Mouse (Mus musculus): Measurements from ENCODE around the gene Med21. TPM values are rescaled to one million over a fixed set of nuclear protein-coding genes. Genes with fewer than 3 reads are reported as not detected.
A peak's percentile ranks its signal among the peaks of the same experiment; 100 is the strongest.

Med21 gene
- polyA plus RNA-seq (2016; fragmentation: Nextera tagmentation; extraction: Ambion mirVana): 130 and 136 TPM in 2 replicates

DNA sequence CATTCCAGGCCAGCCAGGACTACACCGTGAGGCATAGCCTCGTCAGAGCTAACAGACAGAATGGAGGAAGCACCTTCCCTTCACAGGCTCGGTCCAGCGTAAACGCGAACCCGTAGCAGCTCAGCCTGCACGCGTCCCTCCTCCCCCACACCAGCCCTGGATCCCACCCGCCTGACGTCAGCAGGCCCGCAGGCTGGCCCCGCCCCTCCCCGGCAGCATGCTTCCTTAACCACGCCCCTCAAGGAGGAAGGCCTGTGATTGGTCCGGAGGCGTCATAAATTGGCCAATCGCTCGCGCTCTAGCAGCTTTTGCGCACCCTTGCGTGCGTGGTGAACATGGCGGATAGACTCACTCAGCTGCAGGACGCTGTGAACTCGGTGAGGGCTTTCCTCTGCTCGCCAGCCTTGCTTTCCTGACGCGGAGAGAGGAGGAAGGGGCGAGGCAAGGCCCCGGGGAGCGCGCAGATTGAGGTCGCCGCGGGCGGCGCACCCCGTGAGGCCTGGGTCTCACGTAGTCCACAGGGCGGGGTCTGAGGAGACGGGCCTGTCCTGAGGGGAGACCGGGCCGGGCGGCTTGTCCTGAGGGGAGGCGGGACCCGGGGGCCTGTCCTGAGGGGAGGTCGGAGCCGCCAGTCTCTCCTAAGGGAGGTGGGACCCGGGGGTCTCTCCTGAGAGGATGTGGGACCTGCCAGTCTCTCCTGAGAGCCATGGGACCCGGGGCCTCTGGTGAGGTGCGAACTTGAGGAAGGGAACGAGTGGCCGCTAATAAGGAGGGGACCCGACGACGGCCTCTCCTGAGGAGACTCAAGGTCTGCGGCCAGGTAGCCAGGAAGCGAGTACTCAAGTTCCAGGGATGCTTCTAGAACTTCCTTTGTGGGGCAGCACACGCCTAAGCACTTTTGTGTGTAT lies at the start of gene Med21, which contains the start of gene Tm7sf3:
Gene Med21, plus strand, starts transcription at position 272 of the 908 bp plus-strand sequence.
Gene Tm7sf3, minus strand, starts transcription at position 549 of the 908 bp plus-strand sequence.
- Histone ChIP-seq H3K4me1 (replicated peaks) (peaks cover 10% of the 10 kb centered on the region), H3K36me3 (no peaks in the 10 kb centered on the region), H3K9ac (peak within 1 kb of the TSS; percentile 90), H3K27ac (ENCODE audit: poor library complexity, severe bottlenecking) (peak within 1 kb of the TSS; percentile 91), H3K27me3 (replicated peaks) (no peaks in the 10 kb centered on the region), H3K4me2 (peak within 1 kb of the TSS; percentile 80), H3K9me3 (replicated peaks) (no peaks in the 10 kb centered on the region), H3K4me3 (peak within 1 kb of the TSS; percentile 78)
- under 1% methylated on average over 60 of the region's 60 CpGs for WGBS
- ATAC-seq (ENCODE audit: insufficient number of reproducible peaks, low FRiP score): peak; percentile 97

DNA sequence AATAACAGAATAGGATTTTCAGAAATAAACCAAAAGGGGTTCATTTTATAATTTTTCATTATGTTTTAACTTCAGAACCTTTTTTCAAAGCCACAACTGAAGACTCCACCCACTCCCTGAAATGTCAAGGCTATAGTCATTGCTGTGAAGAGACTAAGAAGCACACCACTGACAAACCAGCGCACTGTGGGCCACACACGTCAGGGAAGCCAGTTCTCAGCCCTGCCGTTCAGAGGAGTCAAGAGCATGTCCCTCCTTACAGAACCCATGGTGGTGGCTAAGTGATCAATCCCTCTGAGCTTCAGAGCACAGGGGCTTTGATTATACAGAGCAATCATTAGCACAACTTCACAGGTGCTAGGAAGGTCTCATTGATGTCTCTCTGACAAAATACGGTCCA lies 39.7 kb upstream of the Med21 start:
- H3K27me3 ChIP-seq (replicated peaks): no peaks in the 10 kb centered on the region
- H3K9ac ChIP-seq: no peak overlapping the region

DNA sequence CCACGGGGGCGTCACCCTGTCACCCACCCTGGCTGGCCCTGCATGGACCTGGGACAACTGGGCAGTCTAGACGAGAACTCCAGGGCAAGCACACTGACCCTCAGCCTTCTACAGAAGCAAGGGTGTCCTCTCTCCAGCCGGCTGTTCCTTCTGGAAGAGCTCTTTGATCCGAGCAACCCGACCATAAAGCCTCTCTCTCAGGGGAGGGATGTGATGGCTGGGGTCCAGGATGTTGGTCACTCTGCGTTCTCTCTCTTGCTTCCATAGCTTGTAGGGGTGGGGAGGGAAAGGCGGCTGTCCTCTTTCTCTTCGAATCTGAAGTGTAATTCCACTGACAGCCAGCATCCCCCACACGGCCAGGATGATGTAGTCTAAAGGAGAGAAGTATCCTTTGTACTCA lies 38.7 kb upstream of the Med21 start:
- no peak overlapping the region for H3K4me3 ChIP-seq
- no peak overlapping the region for H3K4me2 ChIP-seq
- no peak overlapping the region for H3K27ac ChIP-seq (ENCODE audit: poor library complexity, severe bottlenecking)
- ATAC-seq (ENCODE audit: insufficient number of reproducible peaks, low FRiP score): no peak
- no peaks in the 10 kb centered on the region for H3K4me1 ChIP-seq (replicated peaks)
- no peak overlapping the region for H3K9ac ChIP-seq
- 87% methylated on average over 10 of the region's 10 CpGs for WGBS
- H3K27me3 ChIP-seq (replicated peaks): no peaks in the 10 kb centered on the region
- peaks cover 86% of the 10 kb centered on the region for H3K36me3 ChIP-seq
- no peaks in the 10 kb centered on the region for H3K9me3 ChIP-seq (replicated peaks)

More for the DNA sequence above, 39.7 kb upstream of the Med21 start:
- Histone ChIP-seq H3K4me2 (no peak overlapping the region), H3K9me3 (replicated peaks) (no peaks in the 10 kb centered on the region), H3K36me3 (peaks cover 79% of the 10 kb centered on the region), H3K4me1 (replicated peaks) (no peaks in the 10 kb centered on the region), H3K27ac (ENCODE audit: poor library complexity, severe bottlenecking) (no peak overlapping the region), H3K4me3 (no peak overlapping the region)
- 80% methylated on average over 4 of the region's 4 CpGs for WGBS
- no peak for ATAC-seq (ENCODE audit: insufficient number of reproducible peaks, low FRiP score)

DNA sequence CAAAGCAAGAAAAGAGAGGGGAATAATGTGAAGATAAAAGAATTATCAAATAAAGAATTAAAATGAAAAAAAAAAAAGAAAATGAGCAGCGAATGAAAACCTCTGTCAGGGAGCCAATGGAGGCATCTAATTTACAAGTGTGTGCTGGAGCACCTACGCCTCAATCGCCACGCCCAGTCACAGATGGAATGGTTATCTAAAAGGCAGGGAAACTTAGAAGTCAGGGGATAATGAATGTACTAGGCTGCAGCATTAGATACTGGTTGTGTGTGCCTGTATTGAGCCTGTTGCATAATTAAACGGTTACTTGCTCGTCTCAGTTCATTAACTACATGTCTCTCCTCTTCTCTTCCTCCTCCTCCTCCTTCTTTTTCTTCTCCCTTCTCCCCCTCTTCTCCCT lies 31.0 kb upstream of the Med21 start:
- 89% methylated on average over 6 of the region's 6 CpGs for WGBS
- no peak overlapping the region for H3K9ac ChIP-seq
- H3K4me3 ChIP-seq: no peak overlapping the region
- ATAC-seq (ENCODE audit: insufficient number of reproducible peaks, low FRiP score): no peak; the same call in 1 of the 2 replicates
- H3K27ac ChIP-seq (ENCODE audit: poor library complexity, severe bottlenecking): no peak overlapping the region
- H3K36me3 ChIP-seq: peaks cover 91% of the 10 kb centered on the region
- H3K4me2 ChIP-seq: no peak overlapping the region
- no peaks in the 10 kb centered on the region for H3K4me1 ChIP-seq (replicated peaks)
- no peaks in the 10 kb centered on the region for H3K27me3 ChIP-seq (replicated peaks)
- no peaks in the 10 kb centered on the region for H3K9me3 ChIP-seq (replicated peaks)

DNA sequence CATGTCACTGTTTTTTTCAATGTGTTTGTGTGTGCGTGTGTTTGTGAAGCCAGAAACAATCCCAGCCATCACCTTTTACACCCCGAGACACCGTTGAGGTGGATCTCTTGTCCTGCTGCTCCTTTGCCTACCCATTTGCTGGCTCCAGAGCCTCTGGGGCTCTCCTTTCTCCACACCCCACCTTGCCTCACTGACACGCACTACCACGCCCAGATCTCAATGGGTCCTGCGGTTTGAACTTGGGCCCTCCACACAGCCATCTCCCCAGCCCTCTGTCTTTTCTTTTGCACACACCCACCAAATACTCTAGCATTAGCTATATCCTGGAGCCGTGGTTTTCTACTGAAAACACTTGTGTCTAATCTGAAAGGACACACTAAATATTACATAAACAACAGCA lies 30.4 kb upstream of the Med21 start:
- Histone ChIP-seq H3K36me3 (peaks cover 91% of the 10 kb centered on the region), H3K4me1 (replicated peaks) (no peaks in the 10 kb centered on the region), H3K9ac (no peak overlapping the region), H3K27ac (ENCODE audit: poor library complexity, severe bottlenecking) (no peak overlapping the region), H3K27me3 (replicated peaks) (no peaks in the 10 kb centered on the region), H3K4me3 (no peak overlapping the region), H3K9me3 (replicated peaks) (no peaks in the 10 kb centered on the region), H3K4me2 (no peak overlapping the region)
- ATAC-seq (ENCODE audit: insufficient number of reproducible peaks, low FRiP score): no peak
- WGBS: 86% methylated on average over 7 of the region's 7 CpGs

DNA sequence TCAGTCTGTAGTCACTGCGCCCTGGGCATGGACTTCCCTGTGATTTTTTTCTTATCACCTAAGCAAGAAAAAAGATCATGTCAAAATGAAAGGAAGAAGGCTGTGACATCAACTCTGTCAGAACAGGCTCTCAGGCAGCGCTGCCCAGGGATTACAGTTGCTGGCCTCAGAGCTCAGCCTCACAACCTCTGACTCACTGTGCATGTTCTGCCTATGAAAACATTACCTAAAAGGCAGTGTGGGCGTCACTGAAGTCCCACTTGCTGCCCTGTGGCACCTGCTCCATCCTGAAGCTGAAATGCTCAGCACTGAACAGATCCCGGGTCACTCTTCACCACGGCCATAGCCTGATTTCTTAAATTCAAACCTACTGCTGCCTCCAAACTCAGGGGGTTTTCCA lies 29.6 kb upstream of the Med21 start:
- H3K4me1 ChIP-seq (replicated peaks): no peaks in the 10 kb centered on the region
- no peaks in the 10 kb centered on the region for H3K9me3 ChIP-seq (replicated peaks)
- H3K4me2 ChIP-seq: no peak overlapping the region
- H3K9ac ChIP-seq: no peak overlapping the region
- peaks cover 91% of the 10 kb centered on the region for H3K36me3 ChIP-seq
- no peaks in the 10 kb centered on the region for H3K27me3 ChIP-seq (replicated peaks)
- 86% methylated on average over 5 of the region's 5 CpGs for WGBS
- ATAC-seq (ENCODE audit: insufficient number of reproducible peaks, low FRiP score): no peak
- no peak overlapping the region for H3K27ac ChIP-seq (ENCODE audit: poor library complexity, severe bottlenecking)
- no peak overlapping the region for H3K4me3 ChIP-seq

DNA sequence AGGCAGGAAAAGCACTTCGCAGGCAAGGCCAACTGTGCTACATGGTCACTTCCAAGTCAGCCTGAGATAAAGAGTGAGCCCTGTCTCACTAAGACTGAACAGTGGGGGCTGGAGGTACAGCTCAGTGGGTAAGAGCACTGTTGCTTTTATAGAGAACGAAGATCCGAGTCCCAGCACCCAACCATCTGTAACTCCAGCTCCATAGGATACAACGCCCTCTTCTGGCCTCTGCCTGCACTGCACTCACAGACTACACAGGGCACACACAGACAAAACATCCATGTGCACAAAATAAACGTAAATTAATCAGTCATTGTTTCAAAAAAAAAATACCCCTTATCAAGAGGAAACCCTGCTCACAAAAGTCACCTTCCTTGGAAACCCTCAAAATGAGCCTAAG lies 28.4 kb upstream of the Med21 start:
- H3K4me1 ChIP-seq (replicated peaks): no peaks in the 10 kb centered on the region
- WGBS: 85% methylated on average over 5 of the region's 5 CpGs
- H3K27ac ChIP-seq (ENCODE audit: poor library complexity, severe bottlenecking): no peak overlapping the region
- peaks cover 93% of the 10 kb centered on the region for H3K36me3 ChIP-seq
- no peak overlapping the region for H3K4me2 ChIP-seq
- ATAC-seq (ENCODE audit: insufficient number of reproducible peaks, low FRiP score): no peak
- H3K9me3 ChIP-seq (replicated peaks): 0 out of 2 replicates have a peak, but pooled peaks cover 5% of the 10 kb centered on the region
- no peak overlapping the region for H3K9ac ChIP-seq
- H3K4me3 ChIP-seq: no peak overlapping the region
- no peaks in the 10 kb centered on the region for H3K27me3 ChIP-seq (replicated peaks)

DNA sequence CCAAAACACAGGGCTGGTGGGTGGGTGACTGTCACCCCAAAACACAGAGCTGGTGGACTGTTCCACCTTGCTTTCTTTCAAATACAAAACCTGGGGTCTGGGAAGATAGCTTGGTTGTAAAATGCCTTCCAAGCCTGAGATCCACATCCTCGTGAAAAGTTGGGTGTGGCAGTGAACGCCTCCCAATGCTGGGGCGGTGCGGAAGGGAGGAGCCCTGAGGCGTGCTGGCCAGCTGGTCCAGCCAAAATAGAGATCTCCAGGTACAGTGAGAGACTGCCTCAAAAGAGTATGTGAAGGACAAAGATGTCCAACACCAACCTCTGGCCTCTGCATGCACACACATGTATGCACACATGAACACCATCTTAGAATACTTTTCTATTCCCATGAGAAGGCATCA lies 27.8 kb upstream of the Med21 start:
- Histone ChIP-seq H3K4me2 (no peak overlapping the region), H3K4me3 (no peak overlapping the region), H3K9me3 (replicated peaks) (0 out of 2 replicates have a peak, but pooled peaks cover 7% of the 10 kb centered on the region), H3K27ac (ENCODE audit: poor library complexity, severe bottlenecking) (no peak overlapping the region), H3K27me3 (replicated peaks) (no peaks in the 10 kb centered on the region), H3K36me3 (peaks cover 91% of the 10 kb centered on the region), H3K9ac (no peak overlapping the region), H3K4me1 (replicated peaks) (no peaks in the 10 kb centered on the region)
- WGBS: 90% methylated on average over 5 of the region's 5 CpGs
- ATAC-seq (ENCODE audit: insufficient number of reproducible peaks, low FRiP score): no peak

DNA sequence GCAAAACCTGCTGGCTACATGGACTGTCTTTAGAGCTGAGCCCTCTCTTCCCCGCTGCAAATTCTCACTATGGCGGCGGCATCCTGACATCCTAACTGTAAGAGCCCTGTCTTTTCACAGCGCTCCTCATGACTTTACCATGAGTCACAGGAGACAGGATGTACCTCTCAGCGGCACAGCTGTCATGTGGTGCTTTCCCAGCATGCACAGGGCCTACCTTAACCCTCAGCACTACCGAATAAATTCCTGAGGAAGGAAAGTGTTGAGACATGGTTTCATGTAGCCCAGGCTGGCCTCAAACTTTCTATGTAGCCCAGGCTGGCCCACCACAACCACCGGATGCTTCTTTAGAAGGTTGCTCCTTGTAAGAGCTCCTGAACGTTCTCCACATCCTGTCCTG lies 26.5 kb upstream of the Med21 start:
- Histone ChIP-seq H3K27me3 (replicated peaks) (no peaks in the 10 kb centered on the region), H3K4me2 (no peak overlapping the region), H3K4me3 (no peak overlapping the region), H3K36me3 (peaks cover 91% of the 10 kb centered on the region), H3K9ac (no peak overlapping the region), H3K9me3 (replicated peaks) (0 out of 2 replicates have a peak, but pooled peaks cover 7% of the 10 kb centered on the region), H3K4me1 (replicated peaks) (no peaks in the 10 kb centered on the region), H3K27ac (ENCODE audit: poor library complexity, severe bottlenecking) (no peak overlapping the region)
- no peak for ATAC-seq (ENCODE audit: insufficient number of reproducible peaks, low FRiP score)
- 91% methylated on average over 8 of the region's 8 CpGs for WGBS

DNA sequence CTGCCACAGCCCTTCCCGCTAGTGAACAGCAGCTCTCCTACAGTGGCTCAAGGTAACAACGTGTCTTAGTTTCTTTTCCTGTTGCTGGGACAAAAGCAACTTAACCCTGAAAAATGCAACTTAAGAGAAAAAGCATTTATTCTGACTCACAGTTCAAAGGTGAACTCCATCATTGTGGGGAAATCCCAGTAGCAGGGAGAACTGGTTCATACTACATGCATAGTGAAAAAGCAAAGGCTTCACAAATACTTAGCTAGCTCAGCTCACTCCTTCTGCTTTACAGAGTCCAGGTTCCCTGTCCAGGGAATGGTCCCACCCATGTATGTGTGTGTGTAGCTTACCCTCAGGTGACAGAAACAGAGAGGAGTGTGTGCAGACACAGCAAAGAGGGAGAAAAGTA lies 25.7 kb upstream of the Med21 start:
- no peak for ATAC-seq (ENCODE audit: insufficient number of reproducible peaks, low FRiP score)
- no peak overlapping the region for H3K4me2 ChIP-seq

DNA sequence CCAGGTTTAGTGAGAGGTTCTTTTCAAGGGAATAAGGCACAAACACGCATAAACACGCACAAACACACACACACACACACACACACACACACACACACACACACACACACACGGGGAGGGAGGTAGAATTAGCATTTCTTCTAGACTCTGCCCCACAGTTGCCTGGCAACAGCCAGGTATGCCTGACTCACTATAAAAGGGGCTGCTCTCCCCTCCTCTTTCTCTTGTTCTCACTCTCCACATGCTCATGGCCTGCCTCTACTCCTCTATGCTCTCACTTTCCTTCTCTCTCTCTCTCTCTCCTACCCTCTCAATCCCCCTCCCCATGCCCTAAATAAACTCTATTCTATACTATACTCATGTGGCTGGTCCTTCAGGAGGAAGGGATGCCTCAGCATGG lies 14.2 kb upstream of the Med21 start:
- H3K27ac ChIP-seq (ENCODE audit: poor library complexity, severe bottlenecking): no peak overlapping the region
- H3K9ac ChIP-seq: no peak overlapping the region
- no peaks in the 10 kb centered on the region for H3K27me3 ChIP-seq (replicated peaks)
- WGBS: 76% methylated on average over 3 of the region's 3 CpGs
- peaks cover 23% of the 10 kb centered on the region for H3K36me3 ChIP-seq
- no peaks in the 10 kb centered on the region for H3K9me3 ChIP-seq (replicated peaks)
- no peak overlapping the region for H3K4me3 ChIP-seq
- peaks cover 34% of the 10 kb centered on the region for H3K4me1 ChIP-seq (replicated peaks)
- no peak overlapping the region for H3K4me2 ChIP-seq
- ATAC-seq (ENCODE audit: insufficient number of reproducible peaks, low FRiP score): no peak

More for the DNA sequence above, 25.7 kb upstream of the Med21 start:
- H3K4me1 ChIP-seq (replicated peaks): peaks cover under 1% of the 10 kb centered on the region; the same call in 1 of the 2 replicates
- H3K27me3 ChIP-seq (replicated peaks): no peaks in the 10 kb centered on the region
- H3K9ac ChIP-seq: no peak overlapping the region
- 0 out of 2 replicates have a peak, but pooled peaks cover 7% of the 10 kb centered on the region for H3K9me3 ChIP-seq (replicated peaks)
- no peak overlapping the region for H3K4me3 ChIP-seq
- WGBS: 87% methylated on average over 2 of the region's 2 CpGs
- peaks cover 92% of the 10 kb centered on the region for H3K36me3 ChIP-seq
- no peak overlapping the region for H3K27ac ChIP-seq (ENCODE audit: poor library complexity, severe bottlenecking)

Measured in heart, embryonic 12.5 days (tissue).